In the genomic region with DNA sequence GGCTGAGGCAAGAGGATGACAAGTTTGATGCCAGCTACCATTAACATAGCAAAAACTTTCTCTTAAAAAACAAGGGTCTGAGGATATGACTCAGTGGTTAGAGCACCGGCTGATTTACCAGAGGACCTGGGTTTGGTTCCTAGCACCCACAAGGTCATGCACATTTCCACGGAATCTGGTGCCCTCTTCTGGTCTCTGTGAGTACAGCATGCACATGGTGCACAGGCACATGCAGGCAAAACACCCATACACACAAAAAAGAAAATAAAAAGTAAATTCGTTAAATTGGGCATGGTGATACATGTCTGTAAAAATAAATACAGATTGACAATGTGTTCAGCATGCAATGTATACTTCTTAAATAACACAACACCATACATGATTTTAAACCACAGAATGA, we compare ENCODE assay signal across 20 mouse cellular contexts. TPM values are rescaled to one million over a fixed set of nuclear protein-coding genes. Genes with fewer than 3 reads are reported as not detected.
A peak's percentile ranks its signal among the peaks of the same experiment; 100 is the strongest.
DNase-seq lines count a peak whose midpoint lies in the region; ATAC-seq and TF ChIP-seq lines count a peak whose summit lies in the region.
"Not testable (repeated sequence)": the region's sequence is repeated elsewhere in the genome, so short reads cannot be mapped to it uniquely, and the experiment has no call there.
"Had no signal": no experiment of that assay in that cellular context is flagged by ENCODE, and none has a peak within 500 bp of the region (broad histone marks: within the 10 kb centered on the region; RNA-seq: fewer than 3 reads in every experiment).

No protein-coding gene starts in this region.

- not testable (repeated sequence) for ATAC-seq in forebrain, embryonic 11.5 days (replicated peaks; ENCODE audit: low FRiP score); liver, embryonic 11.5 days (replicated peaks; ENCODE audit: low FRiP score)

- 66% methylated on average over 3 of the region's 3 CpGs for WGBS in forebrain, embryonic 11.5 days
- 59% methylated on average over 3 of the region's 3 CpGs for WGBS in heart, embryonic 10.5 days
- 65% methylated on average over 3 of the region's 3 CpGs for WGBS in liver, embryonic 11.5 days
- WGBS in midbrain, embryonic 10.5 days = 69% methylated on average over 3 of the region's 3 CpGs

- not testable (repeated sequence) for DNase-seq in ES-E14 (ENCODE audit: low read depth, low spot score)
- DNase-seq in forebrain, embryonic 11.5 days (ENCODE audit: low spot score) = peak; percentile 31
- DNase-seq in heart, embryonic 10.5 days (ENCODE audit: low spot score) = peak; percentile 55
- peak; percentile 23 for DNase-seq in liver, embryonic 11.5 days (ENCODE audit: low spot score)
- DNase-seq in midbrain, embryonic 10.5 days (ENCODE audit: low spot score) = peak; percentile 5
- peak; percentile 46 for DNase-seq in testis, postnatal 10 days (ENCODE audit: low spot score)

- H3K36me3 ChIP-seq in ES-E14 (ENCODE audit: control insufficient read depth, insufficient read depth, low read length, poor library complexity, severe bottlenecking); forebrain, embryonic 11.5 days (ENCODE audit: control insufficient read depth, insufficient read depth, low read length); heart, embryonic 10.5 days; liver, embryonic 11.5 days (ENCODE audit: control insufficient read depth, insufficient read depth, low read length); midbrain, embryonic 10.5 days: not testable (repeated sequence)

- not testable (repeated sequence) for H3K4me1 ChIP-seq in ES-E14 (ENCODE audit: control insufficient read depth in 2 of 2, insufficient read depth in 2 of 2, low read length in 2 of 2, poor library complexity in 1 of 2); forebrain, embryonic 11.5 days (replicated peaks; ENCODE audit: control insufficient read depth, insufficient read depth, low read length); heart, embryonic 10.5 days; liver, embryonic 11.5 days (replicated peaks; ENCODE audit: control insufficient read depth, insufficient read depth, low read length); midbrain, embryonic 10.5 days

- not testable (repeated sequence) for H3K9me3 ChIP-seq in ES-E14 (ENCODE audit: control insufficient read depth, insufficient read depth, low read depth, low read length)
- peaks cover 52% of the 10 kb centered on the region for H3K9me3 ChIP-seq in forebrain, embryonic 11.5 days (ENCODE audit: control insufficient read depth, low read length)
- H3K9me3 ChIP-seq in heart, embryonic 10.5 days = peaks cover 65% of the 10 kb centered on the region
- peaks cover 53% of the 10 kb centered on the region for H3K9me3 ChIP-seq in liver, embryonic 11.5 days (ENCODE audit: control insufficient read depth, low read length)
- H3K9me3 ChIP-seq in midbrain, embryonic 10.5 days (replicated peaks) = peaks cover 80% of the 10 kb centered on the region

- H3K27ac ChIP-seq in ES-E14 (ENCODE audit: insufficient read depth, low read depth, low read length, poor library complexity, severe bottlenecking); forebrain, embryonic 11.5 days (ENCODE audit: low read depth, low read length); heart, embryonic 10.5 days; liver, embryonic 11.5 days (ENCODE audit: low read depth, low read length); midbrain, embryonic 10.5 days (replicated peaks): not testable (repeated sequence)

- not testable (repeated sequence) for H3K4me3 ChIP-seq in ES-E14 (ENCODE audit: insufficient read depth in 1 of 2, low read depth in 1 of 2, low read length in 2 of 2, poor library complexity in 1 of 2, severe bottlenecking in 1 of 2); forebrain, embryonic 11.5 days (ENCODE audit: low read depth, low read length); heart, embryonic 10.5 days; liver, embryonic 11.5 days (ENCODE audit: low read depth, low read length); midbrain, embryonic 10.5 days

- in situ Hi-C loops in ES-E14 (cut with MboI; ENCODE audit: low sequenced_read_pairs in 2 of 2, unreplicated experiment in 2 of 2) = loop anchor here in 1 of 2 experiments (25.0 kb wide), 1 partner anchor 1803 kb away; no protein-coding TSS in a partner anchor

- H3K9ac ChIP-seq in ES-E14 (ENCODE audit: insufficient read depth, low read depth, low read length, poor library complexity, severe bottlenecking); forebrain, embryonic 11.5 days (ENCODE audit: low read length); liver, embryonic 11.5 days (ENCODE audit: low read depth, low read length): not testable (repeated sequence)

- H3K27me3 ChIP-seq in forebrain, embryonic 11.5 days (ENCODE audit: control insufficient read depth, insufficient read depth, low read length); heart, embryonic 10.5 days (ENCODE audit: insufficient read depth, poor library complexity, severe bottlenecking); liver, embryonic 11.5 days (replicated peaks; ENCODE audit: control insufficient read depth, insufficient read depth, low read length); midbrain, embryonic 10.5 days (ENCODE audit: low read depth, poor library complexity, severe bottlenecking): not testable (repeated sequence)

- not testable (repeated sequence) for H3K4me2 ChIP-seq in forebrain, embryonic 11.5 days (ENCODE audit: low read depth, low read length, severe bottlenecking); liver, embryonic 11.5 days

TF ChIP-seq in ES-E14, 5 proteins besides CTCF, POLR2A, EP300 and RAD21:
- TF ChIP-seq ZC3H11A (IDR thresholded peaks at IDR 0.05; ENCODE audit: borderline replicate concordance, low read depth, low read length) = peak; percentile 29; the same call in 1 of the 2 replicates

RNA-seq across cellular contexts. Expression of gene Zfp978, which starts 20.9 kb away (rescaled TPM):
- 233 and 297 TPM in 2 replicates for total RNA-seq in ES-E14 (2012; rRNA removed)
- 0.20 TPM in 1 of 2 replicates, not detected in the other for polyA plus RNA-seq in forebrain, embryonic 11.5 days (2014; fragmentation: Nextera tagmentation; extraction: Ambion mirVana)
- 0.14 and 0.26 TPM in 2 replicates for polyA plus RNA-seq in heart, embryonic 10.5 days (2016; fragmentation: Nextera tagmentation; extraction: Ambion mirVana)
- polyA plus RNA-seq in liver, embryonic 11.5 days (2014; fragmentation: Nextera tagmentation; extraction: Ambion mirVana) = 0.37 and 0.55 TPM in 2 replicates
- polyA plus RNA-seq in midbrain, embryonic 10.5 days (2016; fragmentation: Nextera tagmentation; extraction: Ambion mirVana) = not detected in 2 replicates
- total RNA-seq: granulocyte monocyte progenitor cell, adult 5-6 weeks had no signal
- polyA plus RNA-seq: brain, embryonic 14.5 days; embryonic facial prominence, embryonic 15.5 days; erythroblast, embryonic 14.5 days; forebrain, embryonic 12.5 days; forebrain, embryonic 16.5 days; heart, embryonic 14.5 days; hindbrain, embryonic 12.5 days; hindbrain, embryonic 16.5 days; inflammation-experienced regulatory T-cells, adult 6 months had no signal

RNA-seq across cellular contexts. Expression of gene Zfp988, which starts 34.8 kb away (rescaled TPM):
- total RNA-seq in ES-E14 (2012; rRNA removed) = 85.5 and 88.8 TPM in 2 replicates
- polyA plus RNA-seq in forebrain, embryonic 11.5 days (2014; fragmentation: Nextera tagmentation; extraction: Ambion mirVana) = 0.31 TPM in 1 of 2 replicates, not detected in the other
- 0.11 and 0.16 TPM in 2 replicates for polyA plus RNA-seq in heart, embryonic 10.5 days (2016; fragmentation: Nextera tagmentation; extraction: Ambion mirVana)
- polyA plus RNA-seq in liver, embryonic 11.5 days (2014; fragmentation: Nextera tagmentation; extraction: Ambion mirVana) = 0.34 and 0.39 TPM in 2 replicates
- 0.06 and 0.09 TPM in 2 replicates for polyA plus RNA-seq in midbrain, embryonic 10.5 days (2016; fragmentation: Nextera tagmentation; extraction: Ambion mirVana)
- total RNA-seq: common myeloid progenitor, adult 5-6 weeks; gastrocnemius, postnatal 10 days; granulocyte monocyte progenitor cell, adult 5-6 weeks; heart, postnatal 10 days had no signal
- polyA plus RNA-seq: embryonic facial prominence, embryonic 11.5 days; embryonic facial prominence, embryonic 15.5 days; erythroblast, embryonic 14.5 days; forebrain, embryonic 16.5 days; heart, embryonic 14.5 days; hindbrain, embryonic 12.5 days had no signal
